20 mouse cellular contexts compared by ENCODE assay signal in genomic region chr2:14544686-14545085, GRCm38 (mm10). TPM values are rescaled to one million over a fixed set of nuclear protein-coding genes. Genes with fewer than 3 reads are reported as not detected.
DNase-seq lines count a peak whose midpoint lies in the region; ATAC-seq and TF ChIP-seq lines count a peak whose summit lies in the region.
"Had no signal": no experiment of that assay in that cellular context is flagged by ENCODE, and none has a peak within 500 bp of the region (broad histone marks: within the 10 kb centered on the region; RNA-seq: fewer than 3 reads in every experiment).

No protein-coding gene starts in this region.

- no peak overlapping the region for H3K27ac ChIP-seq in kidney, postnatal 0 days
- H3K27ac ChIP-seq in lung, embryonic 15.5 days: peak overlapping the region; percentile 74
- no peak overlapping the region for H3K27ac ChIP-seq in CH12.LX (ENCODE audit: insufficient read depth, low read depth)
- no peak overlapping the region for H3K27ac ChIP-seq in heart, embryonic 11.5 days (ENCODE audit: low read depth, low read length)
- H3K27ac ChIP-seq: embryonic facial prominence, embryonic 13.5 days; forebrain, embryonic 12.5 days; heart, embryonic 13.5 days; hindbrain, embryonic 15.5 days had no signal

- WGBS in kidney, postnatal 0 days: 83% methylated on average over 2 of the region's 2 CpGs
- 78% methylated on average over 2 of the region's 2 CpGs for WGBS in lung, embryonic 15.5 days
- 85% methylated on average over 2 of the region's 2 CpGs for WGBS in lung, adult 2 months
- 63% methylated on average over 2 of the region's 2 CpGs for WGBS in heart, embryonic 11.5 days (ENCODE audit: insufficient replicate concordance)

- no peak for TF ChIP-seq POLR2A in lung, adult 2 months (IDR thresholded peaks at IDR 0.05; ENCODE audit: borderline replicate concordance, extremely low read depth, low read depth, low read length)
- no peak for TF ChIP-seq POLR2A in CH12.LX (IDR thresholded peaks at IDR 0.05; ENCODE audit: low read depth, low read length)

- no peaks in the 10 kb centered on the region for H3K9me3 ChIP-seq in kidney, postnatal 0 days (replicated peaks; ENCODE audit: low read length)
- H3K9me3 ChIP-seq in lung, embryonic 15.5 days: no peaks in the 10 kb centered on the region
- no peaks in the 10 kb centered on the region for H3K9me3 ChIP-seq in CH12.LX (replicated peaks; ENCODE audit: low read length)
- no peaks in the 10 kb centered on the region for H3K9me3 ChIP-seq in heart, embryonic 11.5 days (replicated peaks; ENCODE audit: control insufficient read depth, low read length)
- H3K9me3 ChIP-seq: embryonic facial prominence, embryonic 13.5 days; forebrain, embryonic 12.5 days; heart, embryonic 13.5 days; hindbrain, embryonic 15.5 days had no signal

- peak; percentile 21; the same call in 1 of the 2 replicates for TF ChIP-seq CTCF in kidney, postnatal 0 days (IDR thresholded peaks at IDR 0.05; ENCODE audit: low read depth)
- TF ChIP-seq CTCF in lung, adult 2 months (IDR thresholded peaks at IDR 0.05; ENCODE audit: insufficient read depth, low read length): no peak
- TF ChIP-seq CTCF in CH12.LX (conservative IDR thresholded peaks at IDR 0.05 in 1 of 2, IDR thresholded peaks at IDR 0.05 in 1 of 2; ENCODE audit: low read depth in 2 of 2, low read length in 2 of 2): peak in 1 of 2 experiments; percentile 64; a peak in 2 of 4 replicates

- no peak for TF ChIP-seq EP300 in CH12.LX (IDR thresholded peaks at IDR 0.05; ENCODE audit: low read length)

- no peak for DNase-seq in kidney, postnatal 0 days (ENCODE audit: low spot score)
- DNase-seq in kidney, adult 11 months: no peak
- DNase-seq in lung, adult 2 months: no peak
- peak; percentile 18 for DNase-seq in CH12.LX (ENCODE audit: extremely low read depth)
- DNase-seq in brain, adult 2 months (ENCODE audit: low read depth, low spot score): peak; percentile 12
- DNase-seq in urinary bladder, postnatal 36 days (ENCODE audit: low spot score in 2 of 2): no peak
- DNase-seq: adrenal gland, adult 8-10 months; adrenal gland, postnatal 36 days; cerebellum, adult 11-12 months; cerebellum, adult 9-11 months; cerebellum, postnatal 36 days; gastrocnemius, postnatal 10 days; heart, postnatal 36 days had no signal

- H3K79me2 ChIP-seq in CH12.LX (replicated peaks; ENCODE audit: control insufficient read depth, extremely low read depth, insufficient read depth, poor library complexity, severe bottlenecking): no peaks in the 10 kb centered on the region

- in situ Hi-C loops in CH12.LX (cut with MboI; ENCODE audit: low pct_ligation_motif_present, low pct_unique_long_range_greater_than_20kb, low sequenced_read_pairs): no loop called here

- H3K27me3 ChIP-seq in kidney, postnatal 0 days (ENCODE audit: insufficient read depth, low read length): no peaks in the 10 kb centered on the region
- H3K27me3 ChIP-seq in lung, embryonic 15.5 days: no peaks in the 10 kb centered on the region
- H3K27me3 ChIP-seq in CH12.LX (replicated peaks): no peaks in the 10 kb centered on the region
- no peaks in the 10 kb centered on the region for H3K27me3 ChIP-seq in heart, embryonic 11.5 days (ENCODE audit: control insufficient read depth, insufficient read depth, low read length)
- H3K27me3 ChIP-seq: embryonic facial prominence, embryonic 13.5 days; forebrain, embryonic 12.5 days; heart, embryonic 13.5 days; hindbrain, embryonic 15.5 days had no signal

- H3K4me1 ChIP-seq in kidney, postnatal 0 days (replicated peaks; ENCODE audit: insufficient read depth, low read length): no peaks in the 10 kb centered on the region
- H3K4me1 ChIP-seq in lung, embryonic 15.5 days: peaks cover 8% of the 10 kb centered on the region; the same call in 1 of the 2 replicates
- H3K4me1 ChIP-seq in lung, adult 2 months (ENCODE audit: control insufficient read depth, insufficient read depth, low read length): peaks cover 2% of the 10 kb centered on the region; the same call in 1 of the 2 replicates
- H3K4me1 ChIP-seq in CH12.LX (ENCODE audit: control insufficient read depth in 1 of 2, insufficient read depth in 2 of 2): no peaks in the 10 kb centered on the region
- no peaks in the 10 kb centered on the region for H3K4me1 ChIP-seq in heart, embryonic 11.5 days (ENCODE audit: control insufficient read depth, insufficient read depth, low read length)
- H3K4me1 ChIP-seq: embryonic facial prominence, embryonic 13.5 days; forebrain, embryonic 12.5 days; hindbrain, embryonic 15.5 days had no signal

- no peaks in the 10 kb centered on the region for H3K36me3 ChIP-seq in kidney, postnatal 0 days (ENCODE audit: insufficient read depth, low read length)
- no peaks in the 10 kb centered on the region for H3K36me3 ChIP-seq in lung, embryonic 15.5 days
- H3K36me3 ChIP-seq in CH12.LX (replicated peaks in 1 of 2; ENCODE audit: control insufficient read depth in 1 of 2, insufficient read depth in 1 of 2, low read length in 1 of 2): no peaks in the 10 kb centered on the region
- H3K36me3 ChIP-seq in heart, embryonic 11.5 days (ENCODE audit: control insufficient read depth, insufficient read depth, low read length): no peaks in the 10 kb centered on the region
- H3K36me3 ChIP-seq: embryonic facial prominence, embryonic 13.5 days; forebrain, embryonic 12.5 days; heart, embryonic 13.5 days; hindbrain, embryonic 15.5 days had no signal

- peak; percentile 58 for TF ChIP-seq RAD21 in CH12.LX (IDR thresholded peaks at IDR 0.05; ENCODE audit: low read depth, low read length)

- H3K9ac ChIP-seq in kidney, postnatal 0 days (ENCODE audit: low read depth, low read length): no peak overlapping the region
- H3K9ac ChIP-seq in lung, embryonic 15.5 days: no peak overlapping the region
- H3K9ac ChIP-seq in CH12.LX (ENCODE audit: insufficient read depth, low read depth): no peak overlapping the region
- no peak overlapping the region for H3K9ac ChIP-seq in heart, embryonic 11.5 days (ENCODE audit: low read depth, low read length)
- H3K9ac ChIP-seq: embryonic facial prominence, embryonic 13.5 days; forebrain, embryonic 12.5 days; heart, embryonic 13.5 days; hindbrain, embryonic 15.5 days had no signal

- H3K4me3 ChIP-seq in kidney, postnatal 0 days (replicated peaks; ENCODE audit: low read depth, low read length): no peak overlapping the region
- H3K4me3 ChIP-seq in lung, embryonic 15.5 days: no peak overlapping the region
- H3K4me3 ChIP-seq in lung, adult 2 months (replicated peaks; ENCODE audit: extremely low read depth, low read depth, low read length): no peak overlapping the region
- no peak overlapping the region for H3K4me3 ChIP-seq in CH12.LX (replicated peaks in 1 of 3; ENCODE audit: low read depth in 2 of 3, low read length in 2 of 3, poor library complexity in 1 of 3)
- no peak overlapping the region for H3K4me3 ChIP-seq in heart, embryonic 11.5 days (ENCODE audit: low read depth, low read length)
- H3K4me3 ChIP-seq: embryonic facial prominence, embryonic 13.5 days; forebrain, embryonic 12.5 days; heart, embryonic 13.5 days; hindbrain, embryonic 15.5 days had no signal

- dilution Hi-C loops in CH12.LX (cut with MboI; ENCODE audit: extremely low pct_ligation_motif_present, extremely low pct_unique_long_range_greater_than_20kb, low sequenced_read_pairs): no loop called here

- ATAC-seq in kidney, postnatal 0 days (replicated peaks; ENCODE audit: low FRiP score, low read depth): no peak
- ATAC-seq in lung, embryonic 15.5 days (ENCODE audit: borderline replicate concordance, extremely low read depth, low FRiP score, low TSS enrichment): no peak
- no peak for ATAC-seq in heart, embryonic 11.5 days (replicated peaks; ENCODE audit: insufficient number of reproducible peaks, low FRiP score, low TSS enrichment)
- ATAC-seq: forebrain, embryonic 16.5 days had no signal

- no peak overlapping the region for H3K4me2 ChIP-seq in kidney, postnatal 0 days (ENCODE audit: low read length)
- no peak overlapping the region for H3K4me2 ChIP-seq in lung, embryonic 15.5 days
- H3K4me2 ChIP-seq in CH12.LX (ENCODE audit: insufficient read depth, low read depth, poor library complexity, severe bottlenecking): no peak overlapping the region
- H3K4me2 ChIP-seq in heart, embryonic 11.5 days: no peak overlapping the region
- H3K4me2 ChIP-seq: embryonic facial prominence, embryonic 13.5 days; forebrain, embryonic 12.5 days; heart, embryonic 13.5 days; hindbrain, embryonic 15.5 days had no signal

TF ChIP-seq in CH12.LX, 34 proteins besides CTCF, POLR2A, EP300 and RAD21:
- peak; percentile 72 for TF ChIP-seq SMC3 (IDR thresholded peaks at IDR 0.05; ENCODE audit: low read depth, low read length)
- TF ChIP-seq SIN3A (IDR thresholded peaks at IDR 0.05; ENCODE audit: low read length): no peak

RNA-seq across cellular contexts. Expression of gene Cacnb2, which starts 58.2 kb away (rescaled TPM):
- polyA plus RNA-seq in kidney, postnatal 0 days (2015; fragmentation: Nextera tagmentation; extraction: Ambion mirVana): 1.2 and 1.4 TPM in 2 replicates
- polyA plus RNA-seq in lung, embryonic 15.5 days (2015; fragmentation: Nextera tagmentation; extraction: Ambion mirVana): 8.0 and 9.3 TPM in 2 replicates
- 3.5 and 6.3 TPM in 2 replicates for polyA plus RNA-seq in lung, adult 2 months (2012; rRNA removed)
- 0.25 and 0.42 TPM in 2 replicates for total RNA-seq in CH12.LX (2012; rRNA removed)
- 0.93 and 1.2 TPM in 2 replicates for total RNA-seq in CH12.LX (2014; rRNA removed)
- 2.0 and 2.8 TPM in 2 replicates for polyA plus RNA-seq in CH12.LX (2012; ENCODE audit: insufficient read length, low read depth)
- polyA plus RNA-seq in heart, embryonic 11.5 days (2014; fragmentation: Nextera tagmentation; extraction: Ambion mirVana): 7.6 and 12.2 TPM in 2 replicates

Comparison
In these comparisons a context has a peak if more than half of its experiments do, and no peak if none do; other contexts are left out.
1. DNase-seq: peak in CH12.LX (single experiment) and brain, adult 2 months (single experiment); none in kidney, postnatal 0 days (single experiment), kidney, adult 11 months (single experiment), lung, adult 2 months (single experiment) and urinary bladder, postnatal 36 days (0 of 2).